Mouse (Mus musculus) 3T3-L1 (cell line): ENCODE measurements around the gene C2cd2.

Experiments
- DNase-seq: peaks from one replicate; pipeline ENCODE4 v3.0.0-alpha.2; 2015; ENCODE audit warnings: low read depth, low spot score

The C2cd2 gene

DNA sequence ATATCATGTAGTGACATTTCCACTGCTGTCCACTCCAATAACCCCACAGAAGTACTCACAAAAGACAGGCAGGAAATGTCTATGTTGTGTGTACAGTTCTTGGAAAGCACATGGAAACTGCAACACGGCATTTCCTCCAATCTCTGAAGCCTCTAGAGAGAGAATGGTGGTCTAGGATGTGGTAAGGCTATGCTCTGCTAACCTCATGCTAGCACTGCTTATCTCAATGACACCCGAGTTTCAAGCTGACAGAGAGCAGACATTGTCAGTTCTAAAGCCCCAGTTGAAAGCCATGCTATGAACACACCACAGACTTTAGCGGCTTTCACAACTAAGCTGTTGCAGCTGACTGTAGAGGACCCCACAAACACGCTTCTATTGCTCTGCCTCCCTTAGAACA is 13.6 kb downstream of the C2cd2 start:
- DNase-seq, result no peak

DNA sequence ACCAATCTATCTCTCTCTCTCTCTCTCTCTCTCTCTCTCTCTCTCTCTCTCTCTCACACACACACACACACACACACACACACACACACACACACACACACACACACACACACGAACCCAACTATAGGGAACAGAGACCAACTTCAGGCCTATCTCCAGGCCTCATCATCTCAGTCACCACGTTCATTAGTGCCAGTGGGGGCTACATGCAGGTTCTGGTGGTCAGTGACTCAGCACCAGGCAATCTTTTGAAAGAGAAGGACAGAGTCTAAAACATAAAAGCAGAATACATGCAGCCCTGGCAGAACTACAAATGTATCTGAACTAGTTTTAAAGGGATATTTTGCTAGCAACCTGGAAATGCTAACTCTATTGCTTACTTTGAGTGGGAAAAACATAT is 15.4 kb downstream of the C2cd2 start:
- peak; percentile 35 for DNase-seq

DNA sequence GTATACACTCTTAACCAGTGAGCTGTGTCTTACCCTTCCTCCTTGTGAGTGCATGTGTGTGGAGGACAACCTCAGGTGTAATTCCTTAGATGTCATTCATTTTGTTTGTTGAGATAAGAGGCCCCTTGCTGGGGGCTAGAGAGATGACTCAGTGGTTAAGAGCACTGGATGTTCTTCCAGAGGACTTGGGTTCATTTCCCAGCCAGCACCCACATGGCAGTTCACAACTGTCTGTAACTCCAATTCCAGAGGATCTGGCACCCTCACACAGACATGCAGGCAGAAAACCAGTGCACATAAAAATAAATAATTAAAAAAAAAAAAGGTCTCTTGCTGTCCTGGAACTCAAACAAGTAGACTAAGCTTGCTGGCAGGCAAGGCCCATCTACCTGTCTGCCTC is 20.6 kb downstream of the C2cd2 start:
- no peak for DNase-seq

DNA sequence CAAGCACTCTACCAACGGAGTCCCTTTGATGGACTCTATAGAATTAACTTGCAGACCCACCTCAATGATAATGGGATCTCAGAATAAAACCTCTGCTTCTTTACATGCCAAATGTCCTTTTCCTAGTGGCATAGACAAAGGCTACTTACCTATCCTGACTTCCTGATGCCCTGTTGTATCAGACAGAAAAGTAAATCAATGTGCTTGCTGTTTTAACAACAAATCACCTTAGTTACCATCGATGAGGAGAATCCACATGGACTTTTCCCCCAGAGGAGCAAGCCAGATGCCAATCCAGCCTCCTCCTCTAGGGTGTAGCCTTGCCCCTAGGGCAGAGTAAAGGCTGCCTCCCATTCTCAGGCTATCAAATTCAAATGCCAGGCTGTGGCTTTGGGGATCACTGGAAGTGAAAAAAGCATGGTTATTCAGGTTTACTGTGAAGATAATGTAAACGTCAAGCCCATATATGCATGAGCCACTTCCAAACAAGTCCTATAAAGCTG is 21.9 kb downstream of the C2cd2 start:
- DNase-seq, result no peak

DNA sequence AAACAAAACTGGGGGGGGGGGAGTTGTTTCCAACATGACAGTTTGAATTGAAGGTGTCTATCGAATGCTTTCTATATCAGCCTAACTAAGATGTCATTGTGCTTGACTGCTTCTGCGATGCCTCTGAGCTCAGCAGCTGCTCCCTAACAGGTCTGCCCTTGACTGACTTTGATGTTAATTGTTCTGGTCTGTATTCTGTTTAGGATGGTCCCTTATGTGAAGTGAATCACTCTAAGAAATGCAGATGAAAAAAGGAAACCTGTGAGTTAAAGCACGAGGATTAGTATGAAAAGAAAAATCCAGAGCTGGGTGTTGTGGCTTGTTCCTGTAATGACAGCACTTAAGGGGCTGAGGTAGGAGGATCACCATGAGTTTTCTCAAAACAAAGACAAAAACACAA is 26.6 kb downstream of the C2cd2 start:
- DNase-seq, result no peak

DNA sequence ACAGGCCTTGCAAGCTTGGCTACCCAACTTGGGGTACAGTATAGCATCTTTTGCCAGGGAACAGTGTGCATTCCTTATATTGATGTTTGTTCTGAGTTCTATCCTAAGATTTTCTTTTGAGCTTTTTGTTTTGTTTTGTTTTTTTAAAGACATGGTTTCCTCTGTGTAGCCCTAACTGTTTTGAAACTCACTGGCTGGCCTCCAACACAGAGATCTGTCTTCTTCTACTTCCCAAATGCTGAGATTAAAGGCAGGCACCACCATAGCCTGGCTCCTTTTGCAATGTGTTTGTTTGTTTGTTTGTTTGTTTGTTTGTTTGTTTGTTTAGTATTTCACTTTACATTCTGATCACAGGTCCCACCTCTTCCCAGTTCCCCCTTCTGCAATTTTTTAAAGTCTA is 32.2 kb downstream of the C2cd2 start:
- no peak for DNase-seq

DNA sequence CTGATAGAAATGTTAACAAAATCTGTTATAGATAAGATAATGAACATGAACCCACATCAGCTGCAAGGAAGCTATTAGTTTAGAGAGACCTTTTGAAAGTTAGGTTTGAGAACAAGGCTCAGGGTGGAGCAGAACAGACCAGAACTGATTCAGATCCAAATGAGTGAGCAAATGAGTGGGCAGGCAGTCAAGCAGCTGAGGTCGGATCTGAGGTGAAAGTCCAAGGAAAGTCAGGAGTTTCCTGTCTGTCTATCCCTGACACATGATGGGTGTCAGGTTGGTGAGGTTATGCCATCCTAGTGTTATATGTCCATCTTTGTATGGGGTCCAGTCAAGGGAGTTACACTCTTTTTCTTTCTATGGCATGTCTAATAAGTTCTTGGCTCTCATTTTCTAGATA is 32.9 kb downstream of the C2cd2 start:
- DNase-seq, result no peak

DNA sequence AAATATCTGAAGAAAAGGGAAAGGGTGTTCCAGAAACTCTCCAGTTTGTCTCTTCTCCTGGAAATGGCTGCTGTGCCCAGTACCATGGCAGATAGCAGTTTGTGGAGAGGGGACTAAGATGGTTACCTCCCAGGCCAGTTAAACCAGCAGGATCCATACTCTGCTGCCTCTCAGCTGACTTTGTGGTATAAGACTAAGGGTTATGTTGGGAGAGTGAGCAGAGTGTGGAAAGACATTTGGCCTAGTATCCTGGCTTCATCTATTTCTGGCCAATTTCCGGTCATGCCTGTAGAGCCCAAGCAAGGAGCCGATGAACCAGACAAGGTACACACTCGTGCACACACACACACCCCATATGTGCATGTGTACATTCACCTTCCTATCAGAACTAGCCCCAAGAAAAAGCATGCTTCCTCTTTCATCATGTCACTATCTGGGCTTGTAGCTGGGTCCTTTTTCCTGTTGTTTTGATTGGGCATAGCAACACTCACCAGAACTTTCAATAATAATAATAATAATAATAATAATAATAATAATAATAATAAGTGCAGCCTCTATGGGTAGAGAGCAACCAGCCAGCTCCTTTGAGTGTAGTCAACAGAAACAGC is 35.0 kb downstream of the C2cd2 start:
- no peak for DNase-seq

DNA sequence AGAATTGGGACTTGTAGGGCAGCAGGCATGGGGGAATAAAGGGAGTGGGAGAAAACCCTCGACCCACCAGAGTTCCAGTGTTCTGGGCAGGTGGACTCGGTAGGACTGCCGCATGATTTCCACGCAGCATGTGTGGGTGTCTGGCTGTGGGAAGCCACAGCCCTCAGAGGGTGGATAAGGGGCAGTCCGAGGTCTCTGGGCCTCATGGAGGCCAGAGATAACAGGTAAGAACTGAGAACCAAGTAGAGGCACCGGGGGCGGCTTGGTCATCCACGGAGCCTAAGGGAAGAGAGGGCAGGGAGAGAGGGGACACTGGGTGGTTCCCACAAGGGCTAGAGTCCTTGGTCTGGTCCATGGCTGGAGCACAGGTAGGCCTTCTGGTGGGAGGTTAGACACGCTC is 36.0 kb downstream of the C2cd2 start:
- DNase-seq, result no peak

DNA sequence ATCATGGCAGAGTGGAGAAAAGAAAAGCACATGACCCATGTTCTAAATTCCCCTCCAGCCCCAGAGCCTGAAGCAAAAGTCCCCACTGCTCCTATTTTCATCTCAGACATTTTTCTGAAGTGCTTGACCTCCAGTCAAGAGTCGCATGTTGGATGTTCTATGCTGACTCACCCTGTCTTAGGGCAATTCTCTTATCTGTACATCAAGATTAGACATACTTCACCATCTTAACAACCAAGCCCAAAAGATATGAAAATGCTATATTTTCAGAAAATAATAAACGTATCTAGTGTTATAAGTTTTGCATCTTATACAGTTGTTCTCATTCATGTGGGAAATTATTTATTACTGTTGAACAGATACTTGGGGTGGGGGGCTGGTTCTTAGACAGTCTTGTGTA is 36.6 kb downstream of the C2cd2 start:
- peak; percentile 21 for DNase-seq

DNA sequence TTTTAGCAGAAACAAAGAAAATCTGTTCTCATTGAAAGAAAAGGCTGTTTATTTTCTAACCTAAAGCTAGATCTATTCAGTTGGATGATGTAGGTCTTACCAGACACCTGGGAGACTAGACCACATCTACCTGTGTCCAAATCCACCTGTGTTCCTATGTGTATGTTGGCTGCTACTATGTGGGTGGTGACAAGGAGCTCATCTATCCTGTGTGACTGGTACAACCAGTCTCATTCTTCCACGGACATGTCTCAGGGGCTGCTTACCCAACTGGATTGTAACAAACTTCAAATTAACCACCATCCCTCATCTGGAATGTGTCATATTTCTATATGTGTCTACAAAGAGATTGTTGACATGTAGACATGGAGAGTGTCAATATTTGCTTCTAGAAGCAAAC is 38.7 kb downstream of the C2cd2 start:
- DNase-seq, result no peak

DNA sequence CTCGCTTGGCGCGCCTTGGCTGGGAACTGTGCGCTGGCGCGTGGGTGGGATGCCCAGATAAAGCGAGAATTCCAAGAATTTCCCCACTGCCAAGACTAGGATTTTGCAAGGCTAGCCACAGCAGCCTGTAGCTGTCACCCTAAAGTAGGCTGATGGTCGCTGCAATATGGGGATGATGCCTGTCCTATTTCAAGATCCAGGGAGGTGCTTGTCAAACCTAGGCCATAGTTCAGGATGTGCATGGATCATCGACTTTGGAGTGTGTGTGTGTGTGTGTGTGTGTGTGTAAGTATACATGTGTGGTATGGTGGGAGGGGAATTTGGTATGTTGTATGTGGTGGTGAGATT is 39.6 kb downstream of the C2cd2 start:
- no peak for DNase-seq

DNA sequence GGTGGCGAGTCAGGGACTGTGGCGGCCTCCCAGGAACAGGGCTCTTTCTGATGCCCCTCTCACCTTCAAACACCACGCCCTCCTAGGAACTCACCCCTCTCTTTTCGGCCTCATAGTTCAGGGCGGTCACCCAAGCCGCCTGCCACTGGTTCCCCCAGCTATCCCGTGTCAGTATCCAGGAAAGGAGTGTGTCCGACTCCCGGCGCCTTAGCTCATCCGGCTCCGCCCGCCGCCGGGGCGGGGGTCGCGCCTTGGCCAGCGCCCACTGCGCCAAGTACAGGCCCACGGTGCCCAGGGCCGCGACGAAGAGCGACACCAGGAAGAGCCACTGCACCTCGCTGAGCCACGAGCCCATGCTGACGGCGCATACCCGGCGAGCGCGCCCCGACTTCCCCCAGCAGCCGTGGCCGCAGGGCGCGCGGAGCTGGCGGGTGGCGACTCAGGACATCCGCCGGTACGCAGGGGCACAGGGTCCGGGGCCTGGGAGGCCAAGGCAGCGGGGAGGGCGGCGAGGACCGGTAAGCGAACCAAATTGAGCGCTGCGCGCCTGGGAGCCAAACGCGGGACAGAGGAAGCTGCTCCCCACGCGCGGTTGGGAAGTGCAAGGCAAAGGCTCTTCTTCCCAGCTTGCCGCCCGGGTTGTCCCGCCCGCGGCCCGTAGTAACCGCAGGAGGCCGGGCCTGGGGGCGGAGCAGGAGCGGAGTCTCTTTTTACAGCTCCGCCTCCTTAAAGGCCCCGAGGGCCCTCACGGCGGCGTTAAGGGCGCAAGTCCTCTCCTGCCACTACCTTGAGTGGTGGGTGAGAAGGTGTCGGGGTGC is 40.2 kb downstream of the C2cd2 start:
- peak; percentile 83 for DNase-seq

DNA sequence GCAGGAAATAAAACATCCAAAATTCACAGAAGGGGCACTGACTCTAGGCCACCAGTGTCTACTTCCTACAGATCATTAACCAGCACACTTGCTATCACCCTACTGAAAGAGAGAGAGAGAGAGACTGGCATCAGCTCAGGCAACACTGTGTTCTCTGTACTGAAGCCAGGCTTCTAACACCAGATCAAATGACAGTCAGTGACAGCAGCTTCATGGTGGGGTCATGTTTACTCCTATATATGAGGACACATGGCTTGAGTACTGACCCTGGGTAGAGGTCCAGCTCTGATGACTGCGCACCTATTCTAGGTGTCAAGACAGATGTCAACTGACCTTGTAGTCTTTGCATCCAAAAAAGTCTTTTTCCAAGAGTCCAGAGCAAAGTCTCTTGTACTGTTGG is 41.8 kb downstream of the C2cd2 start:
- DNase-seq, result no peak

DNA sequence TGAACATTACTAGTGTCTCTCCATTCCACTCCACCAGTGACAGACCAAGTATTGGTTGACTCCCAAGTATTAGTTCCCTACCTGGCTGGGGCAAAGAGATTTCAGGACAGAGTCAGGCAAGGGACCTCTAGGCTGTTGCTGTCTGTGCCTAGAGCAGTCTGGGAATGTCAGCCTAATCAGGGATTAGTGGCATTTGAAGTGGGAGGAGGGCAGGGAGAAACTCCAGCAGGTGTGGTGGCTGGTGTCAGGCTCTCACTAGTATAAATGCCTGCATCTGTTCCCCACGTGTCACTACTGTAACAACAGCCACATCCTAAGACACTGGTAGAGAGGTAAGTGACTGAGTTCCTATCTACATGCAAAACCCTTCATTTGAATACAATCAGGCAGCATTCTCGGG is 42.6 kb downstream of the C2cd2 start:
- DNase-seq, result no peak

DNA sequence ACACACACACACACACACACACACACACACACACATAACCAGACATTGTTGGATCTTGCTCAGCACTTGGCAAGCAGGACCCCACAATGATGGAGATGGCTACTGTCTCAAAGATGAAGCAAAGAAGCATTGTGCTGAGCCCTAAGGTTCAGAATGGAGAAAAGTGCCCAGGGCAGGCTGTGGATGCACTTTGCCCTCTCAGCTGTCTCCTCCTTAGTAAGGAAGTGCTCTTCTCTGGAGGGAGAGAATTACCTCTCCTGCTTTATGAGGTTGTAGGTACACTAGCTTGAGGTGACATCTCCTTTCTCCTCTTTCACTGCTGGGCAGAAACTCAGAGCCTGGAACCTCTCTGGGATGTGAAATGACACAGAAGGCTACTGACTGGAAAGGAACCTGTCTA is 49.5 kb downstream of the C2cd2 start:
- no peak for DNase-seq

DNA sequence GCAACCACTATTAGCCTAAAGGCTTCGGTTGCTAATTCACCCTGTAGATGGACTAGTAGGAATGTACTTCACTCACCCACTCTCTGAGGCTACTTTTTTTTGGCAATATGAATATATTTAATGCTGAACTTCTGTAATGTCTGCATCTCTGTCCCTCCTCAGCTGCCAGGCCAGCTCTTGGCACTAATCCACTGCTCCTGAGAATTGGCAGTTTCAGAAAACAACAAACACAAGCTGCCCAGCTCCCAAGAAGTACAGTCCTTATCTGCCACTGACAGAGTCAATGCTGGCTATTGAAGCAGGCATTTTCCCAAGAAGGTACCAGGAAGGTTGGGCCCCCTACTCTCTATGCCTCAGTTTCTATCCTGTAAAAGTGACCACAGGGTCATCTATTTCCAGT is 53.0 kb downstream of the C2cd2 start:
- DNase-seq, result no peak

DNA sequence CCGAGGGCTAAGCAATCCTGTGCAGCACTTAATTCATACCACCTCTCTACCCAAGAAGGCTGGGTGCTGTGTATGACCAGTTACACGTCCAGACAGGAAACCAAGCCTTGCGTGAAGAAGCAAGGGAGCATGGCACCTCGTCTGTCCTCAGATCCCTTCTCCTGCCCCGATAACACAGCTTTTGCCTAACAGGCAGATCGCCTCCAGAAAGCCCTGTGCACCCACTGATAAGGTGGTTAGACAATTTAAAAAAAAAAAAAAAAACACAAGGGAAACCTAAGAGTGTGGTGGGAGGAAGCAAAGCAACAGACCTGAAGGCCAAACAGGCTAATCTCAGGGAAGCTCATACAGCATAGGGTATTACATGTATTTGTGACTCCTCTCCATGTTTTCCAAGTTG is 54.9 kb downstream of the C2cd2 start:
- DNase-seq, result no peak

DNA sequence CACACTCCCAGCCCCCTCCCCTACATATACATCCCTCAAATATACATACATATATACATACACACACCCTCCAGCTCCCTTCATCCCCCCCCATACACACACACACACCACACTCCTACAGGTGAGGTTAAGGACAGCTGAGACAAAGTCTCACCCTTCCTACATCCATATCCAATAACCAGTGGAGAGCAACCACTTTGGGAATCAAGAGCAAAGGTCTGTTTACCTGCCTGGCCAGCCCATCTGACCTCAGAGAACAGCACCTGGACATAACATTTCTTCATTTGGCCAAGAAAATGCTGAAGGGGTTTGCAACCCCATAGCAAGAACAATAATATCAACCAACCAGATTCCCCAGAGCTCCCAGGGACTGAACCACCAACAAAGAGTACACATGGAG is 56.1 kb downstream of the C2cd2 start:
- DNase-seq, result no peak

DNA sequence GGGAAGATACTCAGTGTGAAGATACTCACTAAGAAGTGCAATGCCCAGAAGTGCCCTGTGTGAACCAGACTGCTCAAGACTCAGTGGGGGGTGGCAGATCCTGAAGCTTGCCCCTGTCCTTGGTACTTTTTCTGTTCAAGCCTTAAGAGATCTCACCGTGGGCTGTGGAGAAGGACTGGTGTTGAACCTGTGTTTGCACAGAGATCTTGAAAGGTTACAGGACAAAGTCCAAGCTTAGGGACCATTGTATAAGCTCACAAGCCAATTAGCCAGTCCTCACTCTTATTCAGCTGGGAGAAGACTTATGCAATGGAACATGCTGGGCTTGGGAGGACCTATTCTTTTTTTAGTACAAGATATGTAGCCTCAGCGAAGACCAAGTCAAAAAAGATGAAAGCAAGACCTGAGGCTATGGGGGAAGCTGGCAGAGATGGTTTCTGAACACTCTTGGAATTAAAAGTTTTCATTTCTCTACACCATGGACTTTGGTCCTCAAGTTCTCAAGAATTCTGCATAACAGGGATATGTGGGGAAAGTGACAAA is 56.9 kb downstream of the C2cd2 start:
- no peak for DNase-seq

DNA sequence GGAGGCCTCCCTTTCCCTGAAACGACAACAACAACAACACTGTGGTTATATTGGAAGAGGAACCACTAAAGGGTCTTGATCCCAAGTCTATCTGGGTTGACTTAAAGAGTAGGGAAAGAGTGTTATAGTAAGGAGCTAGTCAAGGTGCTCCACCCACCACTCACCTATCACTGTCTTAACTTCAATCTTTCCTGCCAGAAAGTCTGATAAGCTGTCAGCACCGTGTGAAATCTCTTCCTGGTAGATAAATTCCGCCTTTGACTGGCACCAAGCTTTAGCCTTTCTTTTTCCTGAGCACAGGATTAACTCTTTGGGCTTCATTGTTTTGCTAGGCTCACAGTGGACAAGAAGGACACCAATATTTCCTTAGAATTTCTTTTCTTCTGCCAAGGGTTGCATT is 58.4 kb downstream of the C2cd2 start:
- DNase-seq, result no peak

DNA sequence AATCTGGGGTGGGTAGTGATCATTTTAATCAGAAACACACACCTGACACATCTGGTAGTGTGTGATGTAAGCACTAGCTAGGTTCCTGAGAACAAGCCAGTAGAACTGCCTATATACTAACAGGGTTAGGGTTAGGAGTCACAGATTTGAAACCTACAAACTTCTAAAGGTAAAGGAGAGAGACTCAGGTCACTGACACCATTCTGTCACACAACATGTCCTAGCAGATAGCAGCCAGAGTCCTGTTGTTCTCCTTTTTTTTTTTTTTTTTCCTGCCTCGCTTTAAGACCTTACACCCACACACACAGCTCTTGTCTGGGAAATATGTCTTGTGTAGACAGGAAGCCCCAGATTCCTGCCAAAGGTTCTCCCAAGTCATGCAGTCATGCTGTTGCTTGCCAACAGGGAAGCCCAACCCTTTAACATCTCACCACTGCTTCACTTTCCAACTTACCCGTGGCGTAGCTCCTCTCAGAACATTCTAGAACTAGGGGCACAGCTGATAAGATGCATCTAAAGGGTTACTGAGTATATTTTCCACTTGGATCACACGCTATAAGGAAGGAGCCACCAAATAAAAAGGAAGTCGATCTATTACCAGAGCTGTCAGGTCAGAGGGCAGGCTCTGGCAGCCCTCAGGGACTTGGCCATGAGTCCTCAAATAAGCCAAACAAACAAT is 64.9 kb downstream of the C2cd2 start:
- peak; percentile 97 for DNase-seq

DNA sequence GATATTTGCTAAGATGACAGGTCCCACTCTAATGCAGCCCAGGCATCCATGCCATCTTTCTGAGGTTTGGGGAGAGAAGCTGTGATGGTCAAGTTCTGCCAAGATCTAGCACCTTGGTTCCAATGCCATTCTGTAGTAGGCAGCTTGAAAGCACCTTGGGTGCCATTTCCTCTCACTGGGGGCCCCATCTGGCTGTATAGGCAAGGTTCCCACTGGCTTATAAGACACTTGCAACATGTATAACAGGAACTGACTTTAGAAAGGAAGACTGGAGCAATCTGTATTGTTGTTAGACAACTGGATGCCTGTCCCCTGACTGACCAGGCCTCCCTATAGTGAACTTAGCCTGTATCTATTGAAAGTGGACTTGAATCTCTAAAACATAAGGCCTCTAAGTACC is 74.6 kb downstream of the C2cd2 start:
- DNase-seq, result no peak
